Mouse (Mus musculus): ENCODE results near the gene Olfr1420.
"Not testable (repeated sequence)": the region's sequence is repeated elsewhere in the genome, so short reads cannot be mapped to it uniquely, and the experiment has no call there.

DNA sequence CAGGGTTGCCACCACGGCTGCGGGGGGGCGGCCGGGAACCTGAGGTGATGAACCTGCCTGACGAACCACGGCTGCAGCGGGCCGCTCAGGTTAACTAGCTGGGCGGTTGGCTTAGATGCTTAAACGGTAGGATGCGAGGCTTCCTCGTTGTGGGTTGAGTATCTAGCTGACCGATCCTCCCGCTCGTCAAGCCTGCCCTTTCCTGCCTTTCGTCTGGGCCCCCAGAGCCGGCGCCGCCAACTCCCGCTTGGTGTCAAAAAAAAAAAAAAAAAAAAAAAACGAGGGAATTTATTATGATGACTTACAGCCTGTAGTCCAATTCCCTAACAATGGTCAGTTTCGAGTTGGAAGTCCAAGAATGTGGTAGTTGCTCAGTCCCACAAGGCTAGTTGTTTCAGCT is 8.0 kb upstream of the Olfr1420 start:
- TF ChIP-seq POLR2A, CTCF (IDR thresholded peaks at IDR 0.05; ENCODE audit: extremely low read depth, insufficient read depth, low read length): not testable (repeated sequence)
